Mouse (Mus musculus): Measurements from ENCODE around the gene Lipt1. TPM values are rescaled to one million over a fixed set of nuclear protein-coding genes. Genes with fewer than 3 reads are reported as not detected.

Gene Lipt1
- polyA plus RNA-seq, 1 experiment = 8.3 TPM

- Histone ChIP-seq H3K36me3 (ENCODE audit: control insufficient read depth, insufficient read depth) (no peaks in the 10 kb centered on the region), H3K4me2 (ENCODE audit: low read depth) (no peak overlapping the region), H3ac (ENCODE audit: control insufficient read depth, insufficient read length) (no peak overlapping the region), H3K4me3 (no peak overlapping the region), H3K27me3 (ENCODE audit: control insufficient read depth, insufficient read depth, insufficient read length) (peaks cover 7% of the 10 kb centered on the region), H3K79me2 (ENCODE audit: control insufficient read depth, insufficient read depth) (no peaks in the 10 kb centered on the region)
- TF ChIP-seq TCF3 (IDR thresholded peaks at IDR 0.05; ENCODE audit: insufficient read length, low read depth) = no peak
- TF ChIP-seq TCF12 (IDR thresholded peaks at IDR 0.05; ENCODE audit: insufficient read depth, poor library complexity, severe bottlenecking) = no peak
- TF ChIP-seq MYOG (IDR thresholded peaks at IDR 0.05; ENCODE audit: control insufficient read depth in 1 of 3, insufficient read depth in 1 of 3, insufficient read length in 2 of 3, low read depth in 2 of 3) = no peak
- no peak for TF ChIP-seq POLR2A (IDR thresholded peaks at IDR 0.05; ENCODE audit: insufficient read length, low read depth)
- TF ChIP-seq REST (IDR thresholded peaks at IDR 0.05; ENCODE audit: insufficient read depth, insufficient read length) = no peak
- TF ChIP-seq SRF (IDR thresholded peaks at IDR 0.05; ENCODE audit: control insufficient read depth, insufficient read length, low read depth) = no peak
- TF ChIP-seq MAX (IDR thresholded peaks at IDR 0.05; ENCODE audit: low read depth) = no peak
- no peak for TF ChIP-seq USF1 (IDR thresholded peaks at IDR 0.05; ENCODE audit: low read depth)
- TF ChIP-seq CEBPB (IDR thresholded peaks at IDR 0.05; ENCODE audit: insufficient read depth, poor library complexity, severe bottlenecking) = no peak
- no peak for TF ChIP-seq E2F4 (IDR thresholded peaks at IDR 0.05; ENCODE audit: insufficient read depth)
- TF ChIP-seq POLR2AphosphoS2 (IDR thresholded peaks at IDR 0.05; ENCODE audit: insufficient read length, low read depth) = no peak
- TF ChIP-seq MYOD1 (IDR thresholded peaks at IDR 0.05; ENCODE audit: control insufficient read depth in 1 of 3, insufficient read length in 2 of 3, low read depth in 2 of 3) = no peak
Measured at GRCm38 (mm10) chr1:37912751-37913150, 41.2 kb downstream of the Lipt1 start.

GRCm38 (mm10) chr1:37916393-37916792, 44.9 kb downstream of the Lipt1 start, which contains the start of gene Lyg2:
Lyg2 (minus strand) TSS chr1:37916493.
- no peak for TF ChIP-seq TCF3 (IDR thresholded peaks at IDR 0.05; ENCODE audit: insufficient read length, low read depth)
- TF ChIP-seq MAX (IDR thresholded peaks at IDR 0.05; ENCODE audit: low read depth) = no peak
- no peak for TF ChIP-seq USF1 (IDR thresholded peaks at IDR 0.05; ENCODE audit: low read depth)
- TF ChIP-seq E2F4 (IDR thresholded peaks at IDR 0.05; ENCODE audit: insufficient read depth) = no peak
- TF ChIP-seq MYOD1 (IDR thresholded peaks at IDR 0.05; ENCODE audit: control insufficient read depth in 1 of 3, insufficient read length in 2 of 3, low read depth in 2 of 3) = no peak
- TF ChIP-seq MYOG (IDR thresholded peaks at IDR 0.05; ENCODE audit: control insufficient read depth in 1 of 3, insufficient read depth in 1 of 3, insufficient read length in 2 of 3, low read depth in 2 of 3) = no peak
- TF ChIP-seq SRF (IDR thresholded peaks at IDR 0.05; ENCODE audit: control insufficient read depth, insufficient read length, low read depth) = no peak
- no peak for TF ChIP-seq REST (IDR thresholded peaks at IDR 0.05; ENCODE audit: insufficient read depth, insufficient read length)
- no peak for TF ChIP-seq TCF12 (IDR thresholded peaks at IDR 0.05; ENCODE audit: insufficient read depth, poor library complexity, severe bottlenecking)
- no peak for TF ChIP-seq CEBPB (IDR thresholded peaks at IDR 0.05; ENCODE audit: insufficient read depth, poor library complexity, severe bottlenecking)
- Histone ChIP-seq H3K4me3 (no peak within 1 kb of the TSS), H3K79me2 (ENCODE audit: control insufficient read depth, insufficient read depth) (no peaks in the 10 kb centered on the region), H3K4me2 (ENCODE audit: low read depth) (no peak within 1 kb of the TSS), H3K27me3 (ENCODE audit: control insufficient read depth, insufficient read depth, insufficient read length) (peaks cover 6% of the 10 kb centered on the region), H3K36me3 (ENCODE audit: control insufficient read depth, insufficient read depth) (no peaks in the 10 kb centered on the region), H3ac (ENCODE audit: control insufficient read depth, insufficient read length) (no peak within 1 kb of the TSS)

DNA sequence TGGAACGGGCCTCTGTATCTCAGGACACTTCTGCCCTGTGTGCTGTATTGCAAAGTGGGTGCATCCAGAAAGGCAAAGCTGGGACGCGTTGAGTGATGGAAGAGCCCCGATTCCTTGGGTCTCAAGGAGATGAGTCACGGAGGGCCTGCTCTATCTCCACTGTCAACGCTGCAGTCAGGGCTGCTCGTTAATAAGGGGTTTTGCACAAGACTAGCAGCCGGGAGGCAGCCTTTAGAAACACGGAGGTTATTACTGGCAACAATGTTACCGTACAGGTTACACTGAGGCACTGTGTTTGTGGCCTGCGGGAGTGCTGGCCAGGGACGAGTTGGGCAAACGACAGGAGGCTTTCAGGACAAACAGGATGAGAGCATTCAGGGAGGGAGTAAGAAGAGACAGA, 46.1 kb downstream of the Lipt1 start:
- H3ac ChIP-seq (ENCODE audit: control insufficient read depth, insufficient read length) = no peak overlapping the region

GRCm38 (mm10) chr1:37918096-37918495, 46.6 kb downstream of the Lipt1 start:
- Histone ChIP-seq H3K27me3 (ENCODE audit: control insufficient read depth, insufficient read depth, insufficient read length) (peaks cover 8% of the 10 kb centered on the region), H3ac (ENCODE audit: control insufficient read depth, insufficient read length) (no peak overlapping the region), H3K4me3 (no peak overlapping the region), H3K36me3 (ENCODE audit: control insufficient read depth, insufficient read depth) (no peaks in the 10 kb centered on the region), H3K79me2 (ENCODE audit: control insufficient read depth, insufficient read depth) (no peaks in the 10 kb centered on the region), H3K4me2 (ENCODE audit: low read depth) (no peak overlapping the region)
- TF ChIP-seq USF1 (IDR thresholded peaks at IDR 0.05; ENCODE audit: low read depth) (no peak), TCF3 (IDR thresholded peaks at IDR 0.05; ENCODE audit: insufficient read length, low read depth) (no peak), E2F4 (IDR thresholded peaks at IDR 0.05; ENCODE audit: insufficient read depth) (no peak), POLR2AphosphoS2 (IDR thresholded peaks at IDR 0.05; ENCODE audit: insufficient read length, low read depth) (no peak), TCF12 (IDR thresholded peaks at IDR 0.05; ENCODE audit: insufficient read depth, poor library complexity, severe bottlenecking) (no peak)

More for the DNA sequence above, 46.1 kb downstream of the Lipt1 start:
- TF ChIP-seq REST (IDR thresholded peaks at IDR 0.05; ENCODE audit: insufficient read depth, insufficient read length) (no peak), TCF3 (IDR thresholded peaks at IDR 0.05; ENCODE audit: insufficient read length, low read depth) (no peak), TCF12 (IDR thresholded peaks at IDR 0.05; ENCODE audit: insufficient read depth, poor library complexity, severe bottlenecking) (no peak), POLR2AphosphoS2 (IDR thresholded peaks at IDR 0.05; ENCODE audit: insufficient read length, low read depth) (no peak), MAX (IDR thresholded peaks at IDR 0.05; ENCODE audit: low read depth) (no peak), MYOD1 (IDR thresholded peaks at IDR 0.05; ENCODE audit: control insufficient read depth in 1 of 3, insufficient read length in 2 of 3, low read depth in 2 of 3) (no peak), POLR2A (IDR thresholded peaks at IDR 0.05; ENCODE audit: insufficient read length, low read depth) (no peak), USF1 (IDR thresholded peaks at IDR 0.05; ENCODE audit: low read depth) (no peak), SRF (IDR thresholded peaks at IDR 0.05; ENCODE audit: control insufficient read depth, insufficient read length, low read depth) (no peak), CEBPB (IDR thresholded peaks at IDR 0.05; ENCODE audit: insufficient read depth, poor library complexity, severe bottlenecking) (no peak), E2F4 (IDR thresholded peaks at IDR 0.05; ENCODE audit: insufficient read depth) (no peak), MYOG (IDR thresholded peaks at IDR 0.05; ENCODE audit: control insufficient read depth in 1 of 3, insufficient read depth in 1 of 3, insufficient read length in 2 of 3, low read depth in 2 of 3) (no peak)
- Histone ChIP-seq H3K4me2 (ENCODE audit: low read depth) (no peak overlapping the region), H3K4me3 (no peak overlapping the region), H3K79me2 (ENCODE audit: control insufficient read depth, insufficient read depth) (no peaks in the 10 kb centered on the region), H3K36me3 (ENCODE audit: control insufficient read depth, insufficient read depth) (no peaks in the 10 kb centered on the region), H3K27me3 (ENCODE audit: control insufficient read depth, insufficient read depth, insufficient read length) (peaks cover 6% of the 10 kb centered on the region)

DNA sequence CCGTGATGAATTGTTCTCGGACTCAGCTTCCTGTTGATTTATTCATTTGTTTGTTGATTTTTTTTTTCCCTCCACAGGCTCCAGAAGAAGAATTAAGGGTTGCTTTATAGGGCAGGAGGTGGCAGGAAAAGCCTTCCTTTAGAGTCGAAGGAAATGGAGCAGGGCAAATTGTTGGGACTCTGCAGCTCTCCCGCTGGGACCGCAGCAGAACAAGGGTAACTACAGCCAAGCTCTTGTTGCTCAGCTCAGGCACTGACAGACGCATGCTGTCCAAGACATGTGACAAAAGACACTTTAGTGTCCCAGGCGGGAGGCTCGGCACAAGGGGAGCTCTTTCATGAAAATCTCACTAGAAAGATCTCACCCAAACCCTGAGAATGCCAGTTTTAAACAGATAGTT, 51.0 kb downstream of the Lipt1 start:
- Histone ChIP-seq H3K27me3 (ENCODE audit: control insufficient read depth, insufficient read depth, insufficient read length) (peaks cover 7% of the 10 kb centered on the region), H3ac (ENCODE audit: control insufficient read depth, insufficient read length) (no peak overlapping the region), H3K4me3 (no peak overlapping the region), H3K79me2 (ENCODE audit: control insufficient read depth, insufficient read depth) (no peaks in the 10 kb centered on the region), H3K36me3 (ENCODE audit: control insufficient read depth, insufficient read depth) (no peaks in the 10 kb centered on the region), H3K4me2 (ENCODE audit: low read depth) (no peak overlapping the region)
- TF ChIP-seq MYOD1 (IDR thresholded peaks at IDR 0.05; ENCODE audit: control insufficient read depth in 1 of 3, insufficient read length in 2 of 3, low read depth in 2 of 3) (no peak), USF1 (IDR thresholded peaks at IDR 0.05; ENCODE audit: low read depth) (no peak), REST (IDR thresholded peaks at IDR 0.05; ENCODE audit: insufficient read depth, insufficient read length) (no peak), POLR2AphosphoS2 (IDR thresholded peaks at IDR 0.05; ENCODE audit: insufficient read length, low read depth) (no peak), TCF12 (IDR thresholded peaks at IDR 0.05; ENCODE audit: insufficient read depth, poor library complexity, severe bottlenecking) (no peak)

Other genes starting within 250 kb of the Lipt1 start
- not detected for gene 2010300C02Rik, start 151.7 kb upstream of the Lipt1 start, polyA plus RNA-seq (2012; fragmentation: generic; extraction: Trizol)
- 1.7 TPM for gene Tsga10, start 5.3 kb upstream of the Lipt1 start, polyA plus RNA-seq (2012; fragmentation: generic; extraction: Trizol)
- gene Mitd1, start 18.7 kb downstream of the Lipt1 start, polyA plus RNA-seq (2012; fragmentation: generic; extraction: Trizol) = 3.9 TPM
- 181 TPM for gene Mrpl30, start 18.7 kb downstream of the Lipt1 start, polyA plus RNA-seq (2012; fragmentation: generic; extraction: Trizol)
- gene Lyg2, start 44.8 kb downstream of the Lipt1 start, polyA plus RNA-seq (2012; fragmentation: generic; extraction: Trizol) = not detected
- gene Lyg1, start 86.0 kb downstream of the Lipt1 start, polyA plus RNA-seq (2012; fragmentation: generic; extraction: Trizol) = not detected
- gene Txndc9, start 126.2 kb downstream of the Lipt1 start, polyA plus RNA-seq (2012; fragmentation: generic; extraction: Trizol) = 35.5 TPM
- 16.2 TPM for gene Eif5b, start 126.3 kb downstream of the Lipt1 start, polyA plus RNA-seq (2012; fragmentation: generic; extraction: Trizol)